Mouse (Mus musculus) bone marrow, adult 2 months (tissue): ENCODE measurements around the gene Nfatc2ip. TPM values are rescaled to one million over a fixed set of nuclear protein-coding genes. Genes with fewer than 3 reads are reported as not detected.

ENCODE experiments used
- H3K27ac ChIP-seq: fragments of 200-500 bp; 2 replicates; pipeline ENCODE4 v1.5.1; 2012; ENCODE audit warnings: low read depth, mild to moderate bottlenecking, control low read depth, inconsistent platforms, low read length; ENCODE audit not compliant: control insufficient read depth, poor library complexity, insufficient read depth
- H3K4me1 ChIP-seq: fragments of 200-500 bp; 2 replicates; pipeline ENCODE4 v1.6.1; 2011; ENCODE audit warnings: low read length; ENCODE audit not compliant: control insufficient read depth, insufficient read depth
- H3K4me3 ChIP-seq: fragments of 200-500 bp; replicated peaks from 2 replicates; pipeline ENCODE3; 2011; ENCODE audit warnings: mild to moderate bottlenecking, low read depth, low read length, control low read depth; ENCODE audit not compliant: control insufficient read depth
- CTCF ChIP-seq: fragments of 200-500 bp; IDR thresholded peaks from 2 replicates; pipeline ENCODE4 v1.5.1; 2011; ENCODE audit warnings: low read length, control low read depth; ENCODE audit not compliant: control insufficient read depth, insufficient read depth
- POLR2A ChIP-seq: fragments of 200-500 bp; IDR thresholded peaks from 2 replicates; pipeline ENCODE4 v1.6.1; 2011; ENCODE audit warnings: low read depth, mild to moderate bottlenecking, control low read depth, low read length, borderline replicate concordance; ENCODE audit not compliant: control insufficient read depth
- WGBS: fragments of 180-500 bp; shearing (Covaris S2); methylation state at CpG from one replicate; pipeline ENCODE4 v1.1.7; 2018; 5-methylcytosine and 5-hydroxymethylcytosine counted together
- polyA plus RNA-seq: library from polyadenylated mRNA; stranded (reverse); fragments of >200 nt; gene quantifications from 2 replicates; pipeline ENCODE4 v1.2.4, GENCODE M21; 2011; ENCODE audit warnings: low replicate concordance; ENCODE audit not compliant: missing spikeins, insufficient read depth, insufficient read length

Nfatc2ip gene
- polyA plus RNA-seq, 1 experiment, result 15.1 TPM

GRCm38 (mm10) chr7:126388185-126388584, 8.4 kb downstream of the Nfatc2ip start:
- Histone ChIP-seq H3K4me1 (no peaks in the 10 kb centered on the region), H3K4me3 (no peak overlapping the region), H3K27ac (no peak overlapping the region)
- 94% methylated on average over 1 of the region's 1 CpGs for whole genome bisulfite sequencing
- TF ChIP-seq POLR2A, result no peak
- no peak for TF ChIP-seq CTCF

DNA sequence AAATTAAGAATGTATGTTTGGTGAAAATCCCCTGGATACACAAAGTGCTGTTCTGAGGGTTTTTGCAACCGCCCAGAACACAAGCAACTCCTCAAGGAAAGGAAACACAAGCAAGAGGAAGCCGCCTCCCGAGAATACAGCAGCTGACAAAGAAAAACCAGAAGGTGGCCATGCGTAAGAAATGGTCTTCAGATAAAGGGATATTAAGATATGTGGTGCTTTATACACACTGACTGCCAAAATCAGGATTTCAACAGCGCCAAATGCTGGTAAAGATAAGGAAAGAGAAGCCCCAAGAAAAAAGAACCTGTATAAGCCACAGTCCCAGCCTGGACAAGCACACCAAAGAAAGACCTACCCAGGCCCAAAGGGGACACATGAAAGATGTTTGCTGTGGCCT, 13.0 kb downstream of the Nfatc2ip start:
- Histone ChIP-seq H3K27ac (no peak overlapping the region), H3K4me3 (no peak overlapping the region), H3K4me1 (no peaks in the 10 kb centered on the region)
- TF ChIP-seq CTCF (no peak), POLR2A (no peak)
- WGBS, result 61% methylated on average over 5 of the region's 5 CpGs

DNA sequence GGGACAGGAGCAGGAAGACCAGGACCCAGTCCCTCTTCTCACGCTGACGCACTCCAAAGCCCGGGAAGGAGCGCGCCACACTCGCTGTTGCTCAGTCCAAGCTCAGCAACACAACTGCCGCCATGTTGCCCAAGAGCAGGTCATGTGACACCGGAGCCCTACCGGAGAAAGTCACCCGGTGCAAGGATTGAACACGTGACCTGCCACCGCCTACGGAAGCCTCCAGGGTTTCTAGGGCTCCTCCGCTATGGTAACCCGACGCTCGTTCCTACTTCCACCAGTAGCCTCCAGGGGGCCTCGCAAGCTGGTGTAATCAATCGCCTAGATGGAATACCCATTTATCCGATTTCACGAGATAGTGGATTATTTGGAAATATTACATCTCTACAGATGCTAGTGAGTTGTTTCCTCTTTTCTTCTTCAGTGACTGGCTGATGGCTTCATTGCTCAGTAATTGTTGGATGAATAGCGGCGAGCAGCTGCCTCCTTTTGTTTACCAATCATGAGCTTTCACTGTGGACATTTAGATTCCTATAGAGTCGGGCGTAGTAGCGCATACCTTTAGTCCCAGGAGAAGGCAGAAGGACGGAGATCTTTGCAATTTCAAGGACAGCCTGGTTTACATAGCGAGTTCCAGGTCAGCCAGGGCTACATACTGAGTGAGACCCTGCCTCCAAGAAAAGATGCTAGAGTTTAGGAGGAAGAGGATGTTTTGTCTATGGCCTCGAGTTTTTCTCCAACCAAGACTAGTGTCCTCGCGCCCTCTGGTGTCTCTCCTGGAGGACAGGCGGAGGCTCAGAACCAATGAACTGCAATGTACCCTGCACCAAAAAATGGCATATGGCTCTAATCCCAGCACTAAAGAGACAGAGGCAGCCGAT, 19.0 kb downstream of the Nfatc2ip start, which contains the start of gene Spns1:
Gene Spns1, minus strand, starts transcription at position 173 of the 881 bp plus-strand sequence.
- TF ChIP-seq CTCF, result peak; percentile 72
- TF ChIP-seq POLR2A, result peak; percentile 87
- Histone ChIP-seq H3K27ac (peak within 1 kb of the TSS; percentile 0; the same call in 1 of the 2 replicates), H3K4me1 (peaks cover 2% of the 10 kb centered on the region), H3K4me3 (peak within 1 kb of the TSS; percentile 77)
- under 1% methylated on average over 33 of the region's 33 CpGs for WGBS

- Histone ChIP-seq H3K4me1 (peaks cover 2% of the 10 kb centered on the region), H3K4me3 (peak overlapping the region; percentile 77), H3K27ac (peak overlapping the region; percentile 0; the same call in 1 of the 2 replicates)
- WGBS, result under 1% methylated on average over 27 of the region's 27 CpGs
- TF ChIP-seq POLR2A, result no peak
Measured at GRCm38 (mm10) chr7:126376903-126377277, 19.6 kb downstream of the Nfatc2ip start.

- no peak overlapping the region for H3K4me3 ChIP-seq
- TF ChIP-seq POLR2A (no peak), CTCF (peak; percentile 25; the same call in 1 of the 2 replicates)
- 79% methylated on average over 5 of the region's 5 CpGs for WGBS
- H3K27ac ChIP-seq, result no peak overlapping the region
- H3K4me1 ChIP-seq, result peaks cover 2% of the 10 kb centered on the region
Measured at GRCm38 (mm10) chr7:126375012-126375411, 21.5 kb downstream of the Nfatc2ip start.

DNA sequence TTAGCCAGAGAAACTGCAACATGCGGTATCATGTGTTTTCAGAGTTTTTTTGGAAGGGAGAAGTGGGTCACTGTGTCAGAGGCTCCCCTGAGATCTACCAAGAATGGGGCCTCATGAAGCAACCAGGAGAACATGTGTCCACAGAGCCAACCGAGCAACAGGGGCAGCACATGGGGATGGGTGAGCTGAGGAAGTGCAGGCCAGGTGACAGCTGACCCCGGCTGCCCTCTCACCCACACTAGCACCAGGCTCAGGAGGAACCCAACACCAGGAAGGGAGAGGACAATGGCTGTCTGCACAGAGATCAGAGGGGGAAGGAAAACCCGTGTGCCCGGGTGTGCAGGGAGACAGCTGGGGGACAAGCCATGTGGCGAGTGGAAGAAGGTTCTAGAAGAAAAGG, 22.0 kb downstream of the Nfatc2ip start:
- WGBS, result 45% methylated on average over 6 of the region's 6 CpGs
- H3K4me1 ChIP-seq, result peaks cover 2% of the 10 kb centered on the region
- TF ChIP-seq POLR2A (no peak), CTCF (no peak)
- no peak overlapping the region for H3K27ac ChIP-seq
- H3K4me3 ChIP-seq, result no peak overlapping the region

DNA sequence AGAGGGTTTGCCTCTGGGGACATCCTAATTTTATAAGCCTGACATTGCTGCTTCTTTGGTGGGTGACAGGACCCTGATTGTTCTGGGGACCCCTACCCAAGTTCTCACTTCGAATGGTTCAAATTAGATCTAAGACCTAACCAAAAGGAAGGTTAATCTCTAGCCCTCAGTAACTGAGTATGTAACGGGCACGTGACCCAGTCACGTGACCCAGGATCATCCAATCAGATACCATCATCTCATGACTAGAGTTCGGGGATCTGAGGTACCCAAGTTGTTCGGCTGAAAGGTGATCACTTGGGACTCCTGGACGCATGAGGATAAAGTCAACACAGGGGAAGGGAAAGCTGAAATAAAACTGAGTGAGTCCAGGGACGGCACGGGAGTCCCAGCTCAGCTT, 23.5 kb downstream of the Nfatc2ip start:
- WGBS, result 81% methylated on average over 9 of the region's 9 CpGs

DNA sequence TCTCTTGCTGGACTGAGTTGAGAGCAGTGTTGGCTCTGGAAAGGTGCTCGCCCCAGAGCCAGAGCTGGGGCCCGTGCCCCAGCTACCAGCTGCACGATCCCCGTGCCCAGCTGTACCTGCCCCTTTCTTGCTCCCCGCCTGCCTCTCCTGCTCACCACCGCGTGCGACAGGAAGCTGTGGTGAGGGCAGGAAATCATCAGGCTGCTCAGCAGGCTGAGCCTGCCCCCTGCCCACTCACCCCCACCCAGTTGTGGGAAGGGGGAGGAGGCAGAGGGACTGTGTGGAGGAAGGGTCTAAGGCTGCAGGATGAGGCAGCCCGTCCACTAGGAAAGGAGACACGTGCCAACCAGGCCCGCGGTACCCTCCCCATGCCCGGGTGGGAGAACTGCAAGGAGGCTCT, 27.1 kb downstream of the Nfatc2ip start, which contains the start of gene Lat:
Gene Lat, minus strand, starts transcription at position 178 of the 400 bp plus-strand sequence.
- Histone ChIP-seq H3K27ac (peak within 1 kb of the TSS; percentile 22), H3K4me3 (peak within 1 kb of the TSS; percentile 6), H3K4me1 (peaks cover 1% of the 10 kb centered on the region)
- 4% methylated on average over 13 of the region's 13 CpGs for WGBS
- TF ChIP-seq POLR2A (no peak), CTCF (no peak)

More for the DNA sequence above, 23.5 kb downstream of the Nfatc2ip start:
- TF ChIP-seq POLR2A (no peak), CTCF (no peak)
- H3K4me1 ChIP-seq, result peaks cover 3% of the 10 kb centered on the region
- no peak overlapping the region for H3K27ac ChIP-seq
- no peak overlapping the region for H3K4me3 ChIP-seq
